15 mouse cellular contexts compared by ENCODE assay signal in the genomic region with DNA sequence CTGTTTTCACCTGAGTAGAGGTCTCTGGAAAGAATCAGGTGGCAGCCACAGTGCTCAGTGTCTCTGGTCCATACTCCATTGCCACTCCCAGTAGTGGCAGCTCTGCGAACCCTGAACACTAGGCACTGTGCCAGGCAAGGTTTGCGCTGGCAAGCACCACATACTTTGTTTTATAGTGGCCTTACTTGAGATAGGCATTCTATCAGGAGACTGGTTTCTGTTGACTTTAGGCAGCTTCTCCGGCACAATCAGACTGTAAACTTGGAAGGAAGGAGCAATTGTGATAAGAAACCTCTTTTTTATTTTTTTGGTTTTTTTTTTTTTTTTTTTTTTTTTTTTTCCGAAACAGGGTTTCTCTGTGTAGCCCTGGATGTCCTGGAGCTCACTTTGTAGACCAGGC. TPM values are rescaled to one million over a fixed set of nuclear protein-coding genes. Genes with fewer than 3 reads are reported as not detected.
DNase-seq lines count a peak whose midpoint lies in the region; ATAC-seq and TF ChIP-seq lines count a peak whose summit lies in the region.
"Had no signal": no experiment of that assay in that cellular context is flagged by ENCODE, and none has a peak within 500 bp of the region (broad histone marks: within the 10 kb centered on the region; RNA-seq: fewer than 3 reads in every experiment).

No protein-coding gene starts in this region.

- H3K27me3 ChIP-seq in lung, embryonic 16.5 days (ENCODE audit: control insufficient read depth, insufficient read depth, low read depth, low read length): no peaks in the 10 kb centered on the region
- no peaks in the 10 kb centered on the region for H3K27me3 ChIP-seq in stomach, postnatal 0 days (ENCODE audit: control insufficient read depth, insufficient read depth, low read length)

- H3K4me1 ChIP-seq in lung, embryonic 16.5 days (replicated peaks; ENCODE audit: control insufficient read depth, insufficient read depth, low read length): peaks cover 21% of the 10 kb centered on the region
- H3K4me1 ChIP-seq in stomach, postnatal 0 days (replicated peaks; ENCODE audit: control insufficient read depth, insufficient read depth): peaks cover 1% of the 10 kb centered on the region

- peak; percentile 45 for DNase-seq in cerebellum, adult 9-11 months
- no peak for DNase-seq in cerebellum, postnatal 14 days
- DNase-seq in lung, postnatal 25 days (ENCODE audit: low spot score): no peak
- peak; percentile 72 to 84 for DNase-seq in kidney, postnatal 36 days
- peak; percentile 80 for DNase-seq in stomach, postnatal 0 days (ENCODE audit: low spot score)
- no peak for DNase-seq in layer of hippocampus, postnatal 10 days (ENCODE audit: low spot score in 2 of 2)
- DNase-seq: adrenal gland, postnatal 10 days; heart, postnatal 14 days; layer of hippocampus, postnatal 36 days; left cerebral cortex, postnatal 4 days; thymus, postnatal 14 days had no signal

- TF ChIP-seq CTCF in stomach, postnatal 0 days (IDR thresholded peaks at IDR 0.05; ENCODE audit: low read depth): no peak

- H3K4me3 ChIP-seq in lung, embryonic 16.5 days (ENCODE audit: low read length): no peak overlapping the region
- H3K4me3 ChIP-seq in stomach, postnatal 0 days (ENCODE audit: low read depth, low read length): no peak overlapping the region

- peak overlapping the region; percentile 36 for H3K27ac ChIP-seq in lung, embryonic 16.5 days (ENCODE audit: low read length)
- no peak overlapping the region for H3K27ac ChIP-seq in stomach, postnatal 0 days (replicated peaks)
- H3K27ac ChIP-seq: hindbrain, postnatal 0 days; liver, embryonic 14.5 days had no signal

- H3K36me3 ChIP-seq in lung, embryonic 16.5 days (ENCODE audit: control insufficient read depth, insufficient read depth, low read length): no peaks in the 10 kb centered on the region
- no peaks in the 10 kb centered on the region for H3K36me3 ChIP-seq in stomach, postnatal 0 days (ENCODE audit: control insufficient read depth, insufficient read depth, low read length)

- WGBS in lung, embryonic 16.5 days: 56% methylated on average over 4 of the region's 4 CpGs
- 68% methylated on average over 4 of the region's 4 CpGs for WGBS in stomach, postnatal 0 days

- H3K9ac ChIP-seq in lung, embryonic 16.5 days (ENCODE audit: low read length): no peak overlapping the region
- H3K9ac ChIP-seq in stomach, postnatal 0 days (ENCODE audit: low read length): no peak overlapping the region
- H3K9ac ChIP-seq: liver, embryonic 14.5 days had no signal

- no peak overlapping the region for H3K4me2 ChIP-seq in lung, embryonic 16.5 days (ENCODE audit: low read depth, low read length)
- no peak overlapping the region for H3K4me2 ChIP-seq in stomach, postnatal 0 days (replicated peaks; ENCODE audit: low read depth)

- no peak for TF ChIP-seq EP300 in stomach, postnatal 0 days (optimal IDR thresholded peaks at IDR 0.05)

- no peak for ATAC-seq in lung, embryonic 16.5 days (ENCODE audit: low read depth)
- no peak for ATAC-seq in stomach, postnatal 0 days (ENCODE audit: low FRiP score, low TSS enrichment)
- no peak for ATAC-seq in granulocyte monocyte progenitor cell, adult 5-6 weeks (replicated peaks; ENCODE audit: poor library complexity, severe bottlenecking)
- ATAC-seq: hindbrain, postnatal 0 days had no signal

- no peaks in the 10 kb centered on the region for H3K9me3 ChIP-seq in lung, embryonic 16.5 days (ENCODE audit: control insufficient read depth, low read length)
- H3K9me3 ChIP-seq in stomach, postnatal 0 days (ENCODE audit: control insufficient read depth, low read length): no peaks in the 10 kb centered on the region

RNA-seq across cellular contexts. Expression of a gene that starts 2.4 kb away (rescaled TPM):
- polyA plus RNA-seq in lung, embryonic 16.5 days (2015; fragmentation: Nextera tagmentation; extraction: Ambion mirVana): 146 and 148 TPM in 2 replicates
- 204 and 212 TPM in 2 replicates for polyA plus RNA-seq in stomach, postnatal 0 days (2015; fragmentation: Nextera tagmentation; extraction: Ambion mirVana)
- 33.9 and 35.5 TPM in 2 replicates for total RNA-seq in granulocyte monocyte progenitor cell, adult 5-6 weeks (2014; fragmentation: Nextera tagmentation)
- total RNA-seq in granulocyte monocyte progenitor cell, adult 5-6 weeks (2017): 36.2 and 37.8 TPM in 2 replicates
- total RNA-seq in layer of hippocampus, postnatal 10 days (2021): 100 to 1,000 TPM; 201 to 207 TPM

RNA-seq across cellular contexts. Expression of a gene that starts 4.3 kb away (rescaled TPM):
- polyA plus RNA-seq in lung, embryonic 16.5 days (2015; fragmentation: Nextera tagmentation; extraction: Ambion mirVana): 20.1 and 22.8 TPM in 2 replicates
- polyA plus RNA-seq in stomach, postnatal 0 days (2015; fragmentation: Nextera tagmentation; extraction: Ambion mirVana): 2.6 and 2.7 TPM in 2 replicates
- total RNA-seq in granulocyte monocyte progenitor cell, adult 5-6 weeks (2014; fragmentation: Nextera tagmentation): 14.8 and 26.8 TPM in 2 replicates
- total RNA-seq in granulocyte monocyte progenitor cell, adult 5-6 weeks (2017): 19.8 and 20.7 TPM in 2 replicates
- 10 to 100 TPM; 31.5 to 34.1 TPM for total RNA-seq in layer of hippocampus, postnatal 10 days (2021)

RNA-seq across cellular contexts. Expression of a gene that starts 32.0 kb away (rescaled TPM):
- polyA plus RNA-seq in lung, embryonic 16.5 days (2015; fragmentation: Nextera tagmentation; extraction: Ambion mirVana): 67.0 and 71.5 TPM in 2 replicates
- polyA plus RNA-seq in stomach, postnatal 0 days (2015; fragmentation: Nextera tagmentation; extraction: Ambion mirVana): 31.2 and 32.7 TPM in 2 replicates
- total RNA-seq in granulocyte monocyte progenitor cell, adult 5-6 weeks (2014; fragmentation: Nextera tagmentation): 72.4 and 76.4 TPM in 2 replicates
- total RNA-seq in granulocyte monocyte progenitor cell, adult 5-6 weeks (2017): 45.1 and 57.0 TPM in 2 replicates
- total RNA-seq in layer of hippocampus, postnatal 10 days (2021): 10 to 100 TPM; 71.1 to 77.8 TPM

Comparison
In these comparisons a context has a peak if more than half of its experiments do, and no peak if none do; other contexts are left out.
1. DNase-seq: peak in cerebellum, adult 9-11 months (single experiment), kidney, postnatal 36 days (2 of 2) and stomach, postnatal 0 days (single experiment); none in cerebellum, postnatal 14 days (0 of 2), lung, postnatal 25 days (single experiment) and layer of hippocampus, postnatal 10 days (0 of 2).
2. RNA of a gene that starts 2.4 kb away (total RNA-seq): 201 to 207 TPM in layer of hippocampus, postnatal 10 days; 33.9 to 37.8 TPM in granulocyte monocyte progenitor cell, adult 5-6 weeks; every median in the first group is over 4 times any median in the second.